Mouse (Mus musculus) embryo, embryonic 11 days (tissue): ENCODE measurements around the gene Raet1d.
"Not testable (repeated sequence)": the region's sequence is repeated elsewhere in the genome, so short reads cannot be mapped to it uniquely, and the experiment has no call there.

ENCODE experiments used
- DNase-seq: peaks from one replicate; pipeline ENCODE4 v3.0.0-alpha.2; 2015

Raet1d gene

DNA sequence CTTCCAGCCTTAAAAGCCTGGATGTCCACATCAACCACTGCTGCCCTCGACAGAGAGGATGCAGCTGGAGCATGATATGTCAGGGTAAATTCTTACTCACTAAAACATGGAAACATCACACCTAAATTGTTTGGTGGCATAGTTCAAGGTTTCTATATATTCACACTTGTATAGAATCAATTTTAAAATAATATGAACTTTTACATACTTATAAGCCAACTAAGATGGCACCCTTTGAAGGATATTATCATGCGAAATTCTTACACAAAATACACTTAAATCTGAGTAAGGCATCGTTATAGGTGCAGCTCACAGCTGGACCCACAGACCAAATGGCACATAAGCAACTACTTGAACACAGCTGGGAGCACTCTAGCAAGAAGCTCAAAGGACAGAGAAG is at the start of gene Raet1d:
Gene Raet1d (plus strand): TSS at position 301 of the 400 bp plus-strand sequence.
- not testable (repeated sequence) for DNase-seq

DNA sequence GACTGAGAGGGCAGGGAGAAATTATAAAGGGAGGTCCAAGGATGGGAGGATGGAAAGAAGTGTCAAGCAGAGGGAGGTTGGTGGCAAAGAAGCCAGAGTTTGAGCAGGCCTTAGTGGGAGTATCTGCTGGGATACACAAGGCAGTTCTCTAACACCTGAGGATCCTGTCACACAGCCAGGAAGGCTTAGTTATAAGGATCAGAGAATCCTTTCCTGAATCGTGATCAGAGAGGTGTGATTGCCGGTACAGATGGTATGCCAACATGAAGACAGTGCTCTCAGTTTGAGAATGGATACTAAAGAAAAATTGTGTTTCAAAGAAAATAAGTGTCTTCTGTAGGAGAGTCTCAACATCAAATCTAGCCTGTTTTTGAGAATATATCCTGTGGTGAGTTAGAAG is 37.5 kb upstream of the Raet1d start:
- no peak for DNase-seq

DNA sequence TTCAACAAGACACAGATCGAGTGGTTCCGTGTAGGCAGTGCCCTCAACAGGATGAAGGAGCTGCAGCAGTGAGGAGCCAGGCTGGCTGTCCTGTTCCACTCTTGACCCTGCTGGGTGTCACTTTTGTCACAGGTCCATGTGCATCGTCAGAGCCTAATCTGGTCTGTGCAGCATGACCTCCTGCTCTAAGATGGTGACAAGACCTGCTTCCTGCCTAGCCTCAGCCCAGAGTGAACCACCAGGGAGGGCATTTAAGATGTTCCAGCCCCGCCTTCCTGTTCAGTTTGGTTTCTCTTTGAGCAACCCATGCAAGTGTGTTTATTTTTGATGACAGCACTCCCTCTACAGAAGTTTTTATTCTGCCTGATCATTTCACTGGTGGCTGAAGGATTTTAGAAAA is 14.6 kb upstream of the Raet1d start:
- DNase-seq, result not testable (repeated sequence)

DNA sequence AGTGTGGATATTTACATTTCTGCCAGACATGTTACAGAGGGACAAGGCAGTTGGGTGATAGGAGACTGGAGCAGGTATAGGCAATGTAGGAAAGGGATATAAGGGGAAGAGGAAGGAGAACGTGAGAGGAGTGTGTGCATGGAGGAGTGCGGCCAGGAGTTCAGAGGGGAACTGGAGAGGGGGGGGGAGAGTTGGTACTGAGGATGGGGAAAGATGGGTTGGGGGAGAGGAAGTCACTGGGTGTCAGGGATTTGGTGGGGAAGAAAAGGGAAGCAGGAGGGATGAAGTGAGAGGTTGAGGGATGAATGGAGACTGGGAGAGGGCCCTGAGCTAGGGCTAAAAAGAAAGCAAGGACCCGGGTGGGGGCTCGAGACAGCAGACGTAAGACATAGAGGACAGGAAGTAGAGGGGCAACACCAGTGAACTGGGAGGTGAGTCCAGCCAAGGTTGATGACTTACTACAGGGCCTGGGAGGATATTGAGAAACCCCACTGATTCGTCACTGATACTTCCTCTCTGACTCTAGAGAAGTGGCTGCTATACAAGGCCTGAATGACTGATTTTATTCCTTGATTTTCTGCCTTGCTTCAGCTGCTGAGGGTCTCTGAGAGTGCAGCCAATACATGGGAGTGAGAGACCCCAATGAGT is 6.7 kb upstream of the Raet1d start:
- not testable (repeated sequence) for DNase-seq

DNA sequence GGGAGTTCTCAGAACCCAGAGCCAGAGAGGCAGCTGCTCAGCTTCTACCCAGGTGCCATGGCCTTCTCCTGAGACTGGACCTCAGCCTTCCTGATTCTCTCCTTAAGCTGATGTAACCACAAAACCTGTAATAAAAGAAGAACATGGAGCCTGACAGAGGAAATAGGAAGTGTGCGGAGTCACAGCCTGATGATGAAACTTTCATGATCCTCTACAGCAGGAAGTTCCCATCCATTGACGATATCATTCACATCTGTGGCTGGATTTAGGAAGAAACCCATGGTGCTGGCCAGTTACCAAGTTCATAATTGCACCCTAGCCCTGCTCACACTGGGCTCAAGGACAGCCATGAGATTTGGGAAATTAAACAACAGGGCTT is 6.2 kb upstream of the Raet1d start:
- DNase-seq, result not testable (repeated sequence)

DNA sequence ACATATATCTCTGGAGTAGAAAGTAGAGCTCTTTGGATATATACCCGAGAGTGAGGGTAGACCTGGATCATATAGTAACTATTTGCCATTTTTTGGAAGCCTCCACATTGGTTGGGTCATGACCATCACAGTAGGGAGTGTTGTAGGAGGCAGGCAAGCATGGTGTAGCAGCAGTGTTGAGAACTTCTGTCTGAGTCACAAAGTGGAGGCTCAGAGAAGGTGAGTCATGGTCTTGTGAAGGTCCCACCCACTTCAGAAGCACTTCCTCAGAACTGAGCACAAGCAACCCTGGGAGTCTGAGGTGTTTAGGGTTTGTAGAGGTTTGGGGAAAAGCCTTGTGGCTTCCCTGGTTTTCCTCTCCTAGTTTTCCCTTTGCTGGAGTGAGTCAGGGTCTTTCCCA is 3.0 kb upstream of the Raet1d start:
- DNase-seq, result not testable (repeated sequence)

DNA sequence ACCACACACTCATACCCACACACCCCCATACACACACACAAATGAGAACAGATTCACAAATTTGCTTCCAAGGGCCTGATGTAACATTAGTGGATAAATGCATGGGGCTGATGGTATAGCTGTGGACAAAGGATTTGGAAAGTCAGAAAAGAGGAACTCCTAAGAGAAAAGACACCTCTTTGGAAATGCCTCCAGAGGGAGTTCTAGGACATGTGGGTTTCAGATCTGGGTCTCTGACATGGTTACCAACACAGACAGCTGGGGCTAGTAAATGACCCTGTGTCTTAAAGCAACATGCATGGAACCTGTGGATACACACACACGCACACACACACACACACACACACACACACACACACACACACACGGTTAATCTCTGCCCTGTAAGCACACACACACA is 605 bp downstream of the Raet1d start:
- DNase-seq, result not testable (repeated sequence)

DNA sequence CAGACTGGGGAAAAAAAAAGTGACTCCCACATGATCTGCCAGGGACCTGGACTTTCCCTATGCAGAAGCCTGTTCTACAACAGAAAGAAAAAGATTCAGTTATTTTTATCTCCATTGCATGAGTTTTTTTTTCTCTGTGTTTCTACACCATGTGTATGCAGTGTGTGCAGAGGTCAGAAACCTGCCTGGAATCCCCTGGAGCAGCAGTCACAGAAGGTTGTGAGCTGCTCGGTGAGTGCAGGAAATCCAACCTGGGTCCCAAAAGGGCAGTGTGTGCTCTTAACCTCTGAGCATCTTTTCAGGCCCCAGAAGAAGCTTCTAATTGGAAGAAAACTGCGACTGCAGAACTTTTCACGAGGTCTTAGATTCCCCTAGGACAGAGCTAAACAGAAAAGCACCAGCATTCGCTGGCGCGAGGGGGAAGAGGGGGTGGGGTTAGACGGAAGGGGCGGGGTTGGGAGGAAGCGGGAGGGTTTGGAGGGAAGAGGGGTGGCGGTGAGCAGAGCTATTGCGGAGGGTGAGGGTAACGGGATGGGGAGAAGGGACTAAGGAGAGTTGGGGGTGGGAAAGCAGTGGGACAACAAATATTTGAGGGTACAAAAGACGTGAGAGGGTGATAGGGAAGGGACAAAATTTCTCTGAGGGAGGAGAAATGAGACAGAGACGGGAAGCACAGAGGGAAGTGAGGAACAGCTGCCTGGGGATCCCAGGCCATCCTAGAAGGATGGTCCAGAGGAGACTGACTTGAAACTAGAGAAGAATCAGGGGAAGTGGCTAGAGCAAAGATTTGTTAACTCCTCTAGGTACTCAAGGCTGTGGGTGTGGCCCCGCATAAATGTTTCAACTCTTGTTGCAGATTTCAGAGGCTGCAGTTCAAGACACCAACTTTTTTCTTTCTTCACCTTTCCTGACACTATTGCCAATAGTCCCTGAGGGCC is 1.3 kb downstream of the Raet1d start:
- peak; percentile 59 for DNase-seq

DNA sequence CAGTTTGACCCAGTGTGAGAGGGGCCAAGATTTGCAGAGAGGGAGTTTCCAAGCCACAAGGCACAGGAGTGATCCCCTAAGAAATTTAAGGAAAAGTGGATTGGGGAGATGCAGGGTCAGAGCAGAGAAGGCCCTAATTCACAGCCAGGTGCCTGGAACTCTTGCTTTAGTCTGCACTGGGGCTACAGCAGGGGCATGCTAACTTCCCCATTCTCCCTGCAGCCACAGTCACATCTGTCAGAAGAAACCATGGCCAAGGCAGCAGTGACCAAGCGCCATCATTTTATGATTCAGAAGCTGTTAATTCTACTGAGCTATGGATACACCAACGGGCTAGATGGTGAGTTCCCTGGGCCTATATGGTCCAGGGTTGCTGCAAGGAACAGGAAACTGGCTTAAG is 2.1 kb downstream of the Raet1d start:
- DNase-seq, result not testable (repeated sequence)

DNA sequence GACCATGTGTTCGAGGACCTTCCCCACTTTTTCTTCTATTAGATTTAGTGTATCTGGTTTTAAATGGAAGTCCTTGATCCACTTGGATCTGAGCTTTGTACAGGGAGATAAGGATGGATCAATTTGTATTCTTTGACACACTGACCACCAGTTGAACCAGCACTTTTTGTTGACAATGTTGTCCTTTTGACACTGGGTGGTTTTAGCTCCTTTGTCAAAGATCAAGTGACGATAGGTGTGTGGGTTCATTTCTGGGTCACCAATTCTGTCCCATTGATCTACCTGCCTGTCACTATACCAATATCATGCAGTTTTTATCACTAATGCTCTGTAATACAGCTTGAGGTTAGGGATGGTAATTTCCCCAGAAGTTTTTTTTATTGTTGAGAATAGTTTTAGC is 4.6 kb downstream of the Raet1d start:
- DNase-seq, result not testable (repeated sequence)

DNA sequence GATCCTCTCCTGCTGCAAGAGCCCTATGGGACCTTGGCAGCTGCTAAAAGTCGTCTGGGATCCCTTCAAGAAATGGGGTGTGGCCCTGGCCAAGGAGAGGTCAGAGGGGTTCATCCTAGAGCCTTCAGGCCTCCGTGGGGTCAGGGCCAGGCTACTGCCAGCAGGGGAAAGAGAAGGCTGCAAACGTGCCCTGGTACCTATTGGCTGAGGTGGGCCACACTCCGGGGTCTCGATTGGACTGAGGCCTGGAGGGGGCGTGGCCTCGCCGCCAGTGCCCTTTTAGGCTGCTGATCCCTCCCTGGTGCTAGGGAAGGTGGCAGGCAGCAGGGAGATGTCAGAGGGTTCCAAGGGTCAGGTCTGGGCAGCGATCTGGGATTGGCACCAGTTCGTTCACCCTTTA is 20.9 kb downstream of the Raet1d start:
- peak; percentile 13 for DNase-seq

DNA sequence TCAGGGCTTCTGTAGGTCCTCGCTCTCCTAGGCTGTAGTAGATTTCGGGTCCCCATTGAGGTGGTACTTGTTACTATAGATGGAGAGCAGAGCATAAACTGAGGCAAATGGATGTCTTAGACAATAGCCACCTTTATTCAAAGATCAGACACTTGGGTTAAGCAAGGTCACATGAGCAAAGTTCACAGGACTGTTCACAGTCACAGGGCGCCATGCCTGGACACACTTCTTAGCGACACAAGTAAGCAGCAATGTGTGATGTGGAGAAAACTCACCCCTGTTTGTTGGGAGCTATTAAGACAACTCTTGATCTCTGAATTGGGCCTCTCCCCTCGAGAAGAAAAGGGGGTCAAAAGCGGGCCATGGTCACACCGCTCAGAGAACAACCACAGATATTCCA is 29.8 kb downstream of the Raet1d start:
- not testable (repeated sequence) for DNase-seq

DNA sequence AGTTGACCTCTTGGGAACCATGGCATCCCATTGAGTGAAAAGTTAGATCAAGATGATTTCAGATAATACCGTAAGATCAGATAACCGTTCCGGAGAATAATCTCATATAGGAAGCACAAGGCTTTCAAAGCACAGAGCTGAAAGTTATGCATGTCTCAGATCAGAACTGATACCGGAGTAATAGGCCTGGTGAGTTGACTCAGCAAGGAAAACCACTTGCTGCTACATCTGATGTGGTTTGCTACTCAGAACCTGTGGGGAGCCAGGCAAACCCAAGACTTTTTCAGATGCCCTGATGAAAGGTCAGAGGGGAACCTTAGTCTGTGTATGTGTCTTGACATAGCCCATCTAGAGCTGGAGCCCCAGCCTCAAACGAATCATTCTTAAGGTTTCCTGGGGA is 31.3 kb downstream of the Raet1d start:
- DNase-seq, result not testable (repeated sequence)

DNA sequence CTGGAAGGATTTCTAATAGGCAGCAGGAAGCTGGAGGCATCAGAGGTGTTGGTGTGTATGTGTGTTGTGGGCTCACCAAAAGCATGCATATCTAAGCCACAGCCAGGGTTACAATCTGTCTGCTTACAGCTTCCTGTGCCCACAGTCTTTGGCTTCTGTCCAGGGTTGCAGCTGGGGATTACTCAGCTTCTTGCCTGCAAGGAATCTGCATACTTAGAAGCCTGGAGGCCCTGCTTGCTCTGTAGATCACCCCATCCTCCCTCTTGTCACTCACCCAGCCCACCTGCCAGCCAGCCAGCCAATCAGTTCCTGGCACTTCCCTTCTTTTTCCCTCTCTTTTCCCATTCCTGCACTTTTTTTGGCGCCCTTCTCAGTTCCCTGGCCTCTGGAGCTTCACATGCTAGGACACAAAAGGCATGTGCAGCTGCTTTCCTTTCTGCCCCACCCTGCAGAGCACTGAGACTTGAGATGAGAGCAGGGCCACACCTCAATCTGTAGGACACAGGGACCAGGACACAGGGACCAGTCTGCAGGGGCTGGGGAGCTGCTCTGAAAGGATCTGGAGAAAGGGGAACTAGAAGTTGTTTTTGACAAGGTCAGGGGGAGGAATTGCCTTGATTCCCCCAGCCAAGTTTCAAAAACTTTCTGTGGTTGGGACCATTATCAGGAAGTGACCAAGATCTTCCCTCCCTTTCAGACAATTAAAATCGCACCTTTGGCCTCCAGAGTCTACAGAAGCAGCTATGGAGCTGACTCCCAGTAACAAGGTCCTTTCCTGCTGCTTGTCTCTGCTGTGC is 32.9 kb downstream of the Raet1d start:
- DNase-seq, result not testable (repeated sequence)

DNA sequence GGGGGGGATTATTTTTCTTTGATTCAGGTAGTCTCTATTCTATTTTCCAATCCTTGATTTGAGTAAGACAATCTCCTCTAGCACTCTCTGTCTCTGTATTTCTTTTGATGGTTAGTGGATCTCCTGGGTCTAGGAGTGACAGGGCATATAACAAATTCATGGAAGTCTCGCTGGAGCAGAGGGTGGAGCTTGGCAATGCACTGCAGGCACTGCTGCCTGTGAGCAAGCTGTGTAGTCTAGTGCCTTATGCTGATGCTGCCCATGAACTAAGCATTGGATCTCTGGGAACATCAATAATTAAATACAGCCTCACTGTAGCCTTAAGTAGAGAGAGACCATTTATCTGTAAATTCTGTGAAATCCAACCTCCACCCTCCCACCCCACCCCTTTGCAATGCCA is 36.3 kb downstream of the Raet1d start:
- DNase-seq, result not testable (repeated sequence)

DNA sequence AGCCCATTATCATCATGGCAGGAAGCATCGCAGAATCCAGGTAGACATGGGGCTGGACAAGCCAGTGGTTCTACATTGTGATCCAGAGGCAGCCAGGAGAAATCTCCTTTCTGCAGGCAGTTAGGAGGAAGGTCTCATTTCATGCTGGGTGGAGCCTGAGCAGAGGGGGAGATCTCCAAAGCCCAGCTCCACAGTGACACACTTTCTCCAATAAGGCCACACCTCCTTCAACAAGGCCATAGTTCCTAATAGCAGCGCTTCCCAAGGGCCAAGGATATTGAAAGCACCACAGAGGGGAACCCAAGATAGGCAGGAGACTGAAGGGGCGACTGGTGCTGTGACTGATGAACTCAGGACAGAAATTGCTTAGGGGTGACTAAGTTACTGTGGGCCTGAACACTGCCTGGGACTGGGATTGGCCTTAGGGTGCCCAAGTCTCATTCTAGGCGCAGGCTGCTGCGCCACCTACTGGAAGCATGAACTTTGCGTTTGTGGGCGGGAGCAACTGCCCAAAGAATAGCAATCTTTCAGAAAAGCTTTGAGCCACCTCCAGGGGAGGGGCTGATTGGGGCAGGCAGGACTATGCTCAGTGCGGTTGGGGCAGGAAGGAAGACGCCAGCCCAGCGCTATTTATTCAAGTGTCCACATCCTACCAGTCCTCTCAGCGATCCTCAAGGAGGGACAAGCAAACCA is 42.0 kb downstream of the Raet1d start:
- peak; percentile 81 for DNase-seq

DNA sequence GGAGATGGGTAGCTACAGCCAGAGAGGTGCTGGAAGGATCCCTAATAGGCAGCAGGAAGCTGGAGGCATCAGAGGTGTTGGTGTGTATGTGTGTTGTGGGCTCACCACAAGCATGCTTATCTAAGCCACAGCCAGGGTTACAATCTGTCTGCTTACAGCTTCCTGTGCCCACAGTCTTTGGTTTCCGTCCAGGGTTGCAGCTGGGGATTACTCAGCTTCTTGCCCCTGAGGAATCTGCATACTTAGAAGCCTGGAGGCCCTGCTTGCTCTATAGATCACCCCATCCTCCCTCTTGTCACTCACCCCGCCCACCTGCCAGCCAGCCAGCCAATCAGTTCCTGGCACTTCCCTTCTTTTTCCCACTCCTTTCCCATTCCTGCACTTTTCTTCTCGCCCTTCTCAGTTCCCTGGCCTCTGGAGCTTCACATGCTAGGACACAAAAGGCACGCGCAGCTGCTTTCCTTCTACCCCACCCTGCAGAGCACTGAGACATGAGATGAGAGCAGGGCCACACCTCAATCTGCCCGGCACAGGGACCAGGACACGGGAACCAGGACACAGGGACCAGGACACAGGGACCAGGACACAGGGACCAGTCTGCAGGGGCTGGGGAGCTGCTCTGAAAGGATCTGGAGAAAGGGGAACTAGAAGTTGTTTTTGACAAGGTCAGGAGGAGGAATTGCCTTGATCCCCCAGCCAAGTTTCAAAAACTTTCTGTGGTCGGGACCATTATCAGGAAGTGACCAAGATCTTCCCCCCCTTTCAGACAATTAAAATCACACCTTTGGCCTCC is 53.5 kb downstream of the Raet1d start:
- peak; percentile 25 for DNase-seq
